Mouse (Mus musculus): Measurements from ENCODE around the gene Gm10271.

Gm10271 gene

GRCm38 (mm10) chr10:116986264-116987082, 14.1 kb upstream of the Gm10271 start, which contains the start of gene Best3:
Gene Best3, plus strand, starts transcription at chr10:116986314.
- Histone ChIP-seq H3K27me3 (ENCODE audit: insufficient read depth, low read length) (peaks cover 17% of the 10 kb centered on the region), H3K9me3 (ENCODE audit: low read length) (no peaks in the 10 kb centered on the region), H3K36me3 (ENCODE audit: insufficient read depth, low read length) (no peaks in the 10 kb centered on the region), H3K4me1 (replicated peaks; ENCODE audit: low read depth, low read length) (peaks cover 38% of the 10 kb centered on the region), H3K4me3 (replicated peaks; ENCODE audit: low read length) (peak within 1 kb of the TSS; percentile 26; the same call in 1 of the 2 replicates)
- TF ChIP-seq CTCF (conservative IDR thresholded peaks at IDR 0.05; ENCODE audit: low read length) (no peak), NANOG (IDR thresholded peaks at IDR 0.05; ENCODE audit: borderline replicate concordance, low read length) (no peak), POU5F1 (IDR thresholded peaks at IDR 0.05; ENCODE audit: borderline replicate concordance, low read length) (no peak)

- Histone ChIP-seq H3K4me1 (replicated peaks; ENCODE audit: low read depth, low read length) (peaks cover 43% of the 10 kb centered on the region), H3K36me3 (ENCODE audit: insufficient read depth, low read length) (no peaks in the 10 kb centered on the region), H3K4me3 (replicated peaks; ENCODE audit: low read length) (no peak overlapping the region), H3K9me3 (ENCODE audit: low read length) (no peaks in the 10 kb centered on the region), H3K27me3 (ENCODE audit: insufficient read depth, low read length) (peaks cover 17% of the 10 kb centered on the region)
- TF ChIP-seq NANOG (IDR thresholded peaks at IDR 0.05; ENCODE audit: borderline replicate concordance, low read length) (peak; percentile 23; the same call in 1 of the 2 replicates), CTCF (conservative IDR thresholded peaks at IDR 0.05; ENCODE audit: low read length) (no peak)
These were observed 12.4 kb upstream of the Gm10271 start for GRCm38 (mm10) chr10:116984836-116985235.

GRCm38 (mm10) chr10:116982526-116982925, 10.1 kb upstream of the Gm10271 start:
- Histone ChIP-seq H3K4me1 (replicated peaks; ENCODE audit: low read depth, low read length) (peaks cover 28% of the 10 kb centered on the region), H3K9me3 (ENCODE audit: low read length) (no peaks in the 10 kb centered on the region), H3K27me3 (ENCODE audit: insufficient read depth, low read length) (peaks cover 15% of the 10 kb centered on the region), H3K4me3 (replicated peaks; ENCODE audit: low read length) (no peak overlapping the region), H3K36me3 (ENCODE audit: insufficient read depth, low read length) (no peaks in the 10 kb centered on the region)
- no peak for TF ChIP-seq CTCF (conservative IDR thresholded peaks at IDR 0.05; ENCODE audit: low read length)

GRCm38 (mm10) chr10:116980888-116981287, 8.5 kb upstream of the Gm10271 start:
- Histone ChIP-seq H3K27me3 (ENCODE audit: insufficient read depth, low read length) (peaks cover 2% of the 10 kb centered on the region; the same call in 1 of the 2 replicates), H3K4me3 (replicated peaks; ENCODE audit: low read length) (no peak overlapping the region), H3K36me3 (ENCODE audit: insufficient read depth, low read length) (no peaks in the 10 kb centered on the region), H3K9me3 (ENCODE audit: low read length) (no peaks in the 10 kb centered on the region), H3K4me1 (replicated peaks; ENCODE audit: low read depth, low read length) (peaks cover 13% of the 10 kb centered on the region)
- TF ChIP-seq NANOG (IDR thresholded peaks at IDR 0.05; ENCODE audit: borderline replicate concordance, low read length) (no peak), CTCF (conservative IDR thresholded peaks at IDR 0.05; ENCODE audit: low read length) (peak; percentile 91), POU5F1 (IDR thresholded peaks at IDR 0.05; ENCODE audit: borderline replicate concordance, low read length) (no peak)

GRCm38 (mm10) chr10:116980273-116980672, 7.9 kb upstream of the Gm10271 start:
- H3K9me3 ChIP-seq (ENCODE audit: low read length): no peaks in the 10 kb centered on the region
- H3K4me3 ChIP-seq (replicated peaks; ENCODE audit: low read length): no peak overlapping the region
- peaks cover 13% of the 10 kb centered on the region for H3K4me1 ChIP-seq (replicated peaks; ENCODE audit: low read depth, low read length)
- H3K27me3 ChIP-seq (ENCODE audit: insufficient read depth, low read length): peaks cover 2% of the 10 kb centered on the region; the same call in 1 of the 2 replicates
- no peaks in the 10 kb centered on the region for H3K36me3 ChIP-seq (ENCODE audit: insufficient read depth, low read length)
- TF ChIP-seq POU5F1 (IDR thresholded peaks at IDR 0.05; ENCODE audit: borderline replicate concordance, low read length) (no peak), CTCF (conservative IDR thresholded peaks at IDR 0.05; ENCODE audit: low read length) (no peak)

- Histone ChIP-seq H3K4me1 (replicated peaks; ENCODE audit: low read depth, low read length) (peaks cover 5% of the 10 kb centered on the region), H3K36me3 (ENCODE audit: insufficient read depth, low read length) (no peaks in the 10 kb centered on the region), H3K27me3 (ENCODE audit: insufficient read depth, low read length) (peaks cover under 1% of the 10 kb centered on the region; the same call in 1 of the 2 replicates), H3K4me3 (replicated peaks; ENCODE audit: low read length) (no peak overlapping the region), H3K9me3 (ENCODE audit: low read length) (no peaks in the 10 kb centered on the region)
- TF ChIP-seq NANOG (IDR thresholded peaks at IDR 0.05; ENCODE audit: borderline replicate concordance, low read length) (no peak), CTCF (conservative IDR thresholded peaks at IDR 0.05; ENCODE audit: low read length) (no peak), POU5F1 (IDR thresholded peaks at IDR 0.05; ENCODE audit: borderline replicate concordance, low read length) (no peak)
These were observed 6.4 kb upstream of the Gm10271 start for GRCm38 (mm10) chr10:116978841-116979240.

- TF ChIP-seq CTCF (conservative IDR thresholded peaks at IDR 0.05; ENCODE audit: low read length) (no peak), POU5F1 (IDR thresholded peaks at IDR 0.05; ENCODE audit: borderline replicate concordance, low read length) (no peak), NANOG (IDR thresholded peaks at IDR 0.05; ENCODE audit: borderline replicate concordance, low read length) (no peak)
- Histone ChIP-seq H3K4me1 (replicated peaks; ENCODE audit: low read depth, low read length) (peaks cover 14% of the 10 kb centered on the region), H3K4me3 (replicated peaks; ENCODE audit: low read length) (no peak overlapping the region), H3K36me3 (ENCODE audit: insufficient read depth, low read length) (no peaks in the 10 kb centered on the region), H3K9me3 (ENCODE audit: low read length) (no peaks in the 10 kb centered on the region), H3K27me3 (ENCODE audit: insufficient read depth, low read length) (peaks cover 4% of the 10 kb centered on the region; the same call in 1 of the 2 replicates)
These were observed 5.4 kb upstream of the Gm10271 start for GRCm38 (mm10) chr10:116977858-116978257.

- no peaks in the 10 kb centered on the region for H3K36me3 ChIP-seq (ENCODE audit: insufficient read depth, low read length)
- peaks cover 4% of the 10 kb centered on the region; the same call in 1 of the 2 replicates for H3K27me3 ChIP-seq (ENCODE audit: insufficient read depth, low read length)
- peaks cover 14% of the 10 kb centered on the region for H3K4me1 ChIP-seq (replicated peaks; ENCODE audit: low read depth, low read length)
- H3K9me3 ChIP-seq (ENCODE audit: low read length): no peaks in the 10 kb centered on the region
- H3K4me3 ChIP-seq (replicated peaks; ENCODE audit: low read length): no peak overlapping the region
- no peak for TF ChIP-seq CTCF (conservative IDR thresholded peaks at IDR 0.05; ENCODE audit: low read length)
- no peak for TF ChIP-seq NANOG (IDR thresholded peaks at IDR 0.05; ENCODE audit: borderline replicate concordance, low read length)
- no peak for TF ChIP-seq POU5F1 (IDR thresholded peaks at IDR 0.05; ENCODE audit: borderline replicate concordance, low read length)
These were observed 5.0 kb upstream of the Gm10271 start for GRCm38 (mm10) chr10:116977455-116977854.

Data from E14TG2a.4 (cell line).